Mouse (Mus musculus): ENCODE measurements around the gene Pcx. TPM values are rescaled to one million over a fixed set of nuclear protein-coding genes. Genes with fewer than 3 reads are reported as not detected.

Pcx gene
- polyA plus RNA-seq, 1 experiment, result 249 TPM

GRCm38 (mm10) chr19:4619461-4619860 lies 109.2 kb downstream of the Pcx start:
- no peak for DNase-seq (ENCODE audit: low read depth)

GRCm38 (mm10) chr19:4620721-4621120 lies 110.4 kb downstream of the Pcx start:
- no peak for DNase-seq (ENCODE audit: low read depth)

- DNase-seq (ENCODE audit: low read depth), result no peak
Measured at GRCm38 (mm10) chr19:4622780-4623179, 112.5 kb downstream of the Pcx start.

GRCm38 (mm10) chr19:4623419-4623818 lies 113.1 kb downstream of the Pcx start:
- no peak for DNase-seq (ENCODE audit: low read depth)

- DNase-seq (ENCODE audit: low read depth), result no peak
Measured at GRCm38 (mm10) chr19:4624006-4624405, 113.7 kb downstream of the Pcx start.

GRCm38 (mm10) chr19:4624406-4625178 lies 114.3 kb downstream of the Pcx start:
- DNase-seq (ENCODE audit: low read depth), result no peak

- DNase-seq (ENCODE audit: low read depth), result no peak
Measured at GRCm38 (mm10) chr19:4625179-4625828, 115.0 kb downstream of the Pcx start, which contains the start of gene Rce1. Rce1 (minus strand) TSS chr19:4625641.

- no peak for DNase-seq (ENCODE audit: low read depth)
Measured at GRCm38 (mm10) chr19:4625829-4626535, 115.7 kb downstream of the Pcx start.

- DNase-seq (ENCODE audit: low read depth), result no peak
Measured at GRCm38 (mm10) chr19:4628819-4629218, 118.5 kb downstream of the Pcx start.

GRCm38 (mm10) chr19:4635986-4636385 lies 125.7 kb downstream of the Pcx start:
- no peak for DNase-seq (ENCODE audit: low read depth)

GRCm38 (mm10) chr19:4644271-4644670 lies 134.0 kb downstream of the Pcx start:
- no peak for DNase-seq (ENCODE audit: low read depth)

- no peak for DNase-seq (ENCODE audit: low read depth)
Measured at GRCm38 (mm10) chr19:4646917-4647492, 136.7 kb downstream of the Pcx start.

GRCm38 (mm10) chr19:4658156-4658555 lies 147.9 kb downstream of the Pcx start:
- no peak for DNase-seq (ENCODE audit: low read depth)

GRCm38 (mm10) chr19:4666815-4667214 lies 156.5 kb downstream of the Pcx start:
- no peak for DNase-seq (ENCODE audit: low read depth)

GRCm38 (mm10) chr19:4670776-4671175 lies 160.5 kb downstream of the Pcx start:
- no peak for DNase-seq (ENCODE audit: low read depth)

Other genes starting within 250 kb of the Pcx start
- gene Ssh3, start 241.3 kb upstream of the Pcx start, polyA plus RNA-seq (2012; rRNA removed), result 87.3 and 91.4 TPM in 2 replicates
- gene Ankrd13d, start 227.3 kb upstream of the Pcx start, polyA plus RNA-seq (2012; rRNA removed), result 12.6 and 13.7 TPM in 2 replicates
- gene Grk2, start 204.2 kb upstream of the Pcx start, polyA plus RNA-seq (2012; rRNA removed), result 74.0 and 79.1 TPM in 2 replicates
- 119 and 122 TPM in 2 replicates for gene Kdm2a, start 112.2 kb upstream of the Pcx start, polyA plus RNA-seq (2012; rRNA removed)
- gene Rhod, start 71.0 kb upstream of the Pcx start, polyA plus RNA-seq (2012; rRNA removed), result 18.6 and 26.0 TPM in 2 replicates
- 73.8 and 88.6 TPM in 2 replicates for gene Syt12, start 33.0 kb upstream of the Pcx start, polyA plus RNA-seq (2012; rRNA removed)
- 6.5 and 11.0 TPM in 2 replicates for gene 2010003K11Rik, start 11.9 kb upstream of the Pcx start, polyA plus RNA-seq (2012; rRNA removed)
- gene Lrfn4, start 105.2 kb downstream of the Pcx start, polyA plus RNA-seq (2012; rRNA removed), result 10.1 and 11.0 TPM in 2 replicates
- gene Rce1, start 115.2 kb downstream of the Pcx start, polyA plus RNA-seq (2012; rRNA removed), result 86.0 and 90.7 TPM in 2 replicates
- gene Gm960, start 188.2 kb downstream of the Pcx start, polyA plus RNA-seq (2012; rRNA removed), result 1.0 and 3.3 TPM in 2 replicates
- gene Sptbn2, start 200.7 kb downstream of the Pcx start, polyA plus RNA-seq (2012; rRNA removed), result 3.2 and 5.0 TPM in 2 replicates
- gene Rbm4b, start 246.0 kb downstream of the Pcx start, polyA plus RNA-seq (2012; rRNA removed), result 7.6 and 8.0 TPM in 2 replicates

Data from gonadal fat pad, adult 2 months (tissue).